Mouse (Mus musculus) bone marrow macrophage, adult 2 months (primary cell): Measurements from ENCODE around the gene Arhgap21.

Experiments used
- CTCF ChIP-seq: IDR thresholded peaks from 2 replicates; pipeline ENCODE4 v1.5.1; 2012; ENCODE audit warnings: low read depth, mild to moderate bottlenecking, low read length, moderate library complexity
- POLR2A ChIP-seq: IDR thresholded peaks from 2 replicates; pipeline ENCODE4 v1.6.1; 2012; ENCODE audit warnings: mild to moderate bottlenecking, low read depth, low read length, borderline replicate concordance

GRCm38 (mm10) chr2:20830882-20831281 is 137.8 kb downstream of the Arhgap21 start:
- no peak for TF ChIP-seq CTCF
- no peak for TF ChIP-seq POLR2A
